Mouse (Mus musculus): Measurements from ENCODE around the gene Atp7a.

DNA sequence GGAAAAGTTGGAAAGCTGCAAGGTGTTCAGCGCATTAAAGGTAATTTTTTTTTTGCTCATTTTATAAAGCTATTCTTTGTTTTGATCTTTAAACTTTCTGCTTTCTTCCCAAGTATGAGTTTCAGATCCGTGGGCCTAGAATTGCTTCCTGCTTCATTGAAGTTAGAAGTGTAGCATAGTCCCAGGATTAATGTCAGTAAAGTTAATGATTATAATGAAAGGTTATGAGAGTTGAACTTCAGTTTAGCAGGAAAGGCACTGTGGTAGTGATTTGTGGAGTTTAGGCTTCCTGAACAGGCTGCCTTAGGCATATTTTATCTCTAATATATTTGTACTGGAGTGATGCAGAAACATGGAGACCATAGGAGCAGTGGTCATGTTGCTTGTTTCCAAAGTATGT, 58.5 kb downstream of the Atp7a start:
- no peak for TF ChIP-seq CTCF (conservative IDR thresholded peaks at IDR 0.05; ENCODE audit: insufficient read depth, insufficient read length, low read depth, low read length)
- TF ChIP-seq POLR2A (IDR thresholded peaks at IDR 0.05; ENCODE audit: low read depth, low read length), result no peak
